Mouse (Mus musculus) stomach, postnatal 0 days (tissue): ENCODE measurements at regions not wholly inside any gene's neighbourhood (a gene's known extent, or its start where the extent isn't known, plus 50 kb on each side); places are given as distances from the start of the nearest gene placed in this dataset.

ENCODE experiments used
- CTCF ChIP-seq: IDR thresholded peaks from 2 replicates; pipeline ENCODE4 v1.5.1; 2016; ENCODE audit warnings: antibody characterized with exemption, low read depth, mild to moderate bottlenecking, moderate library complexity
- EP300 ChIP-seq: optimal IDR thresholded peaks from 2 replicates; pipeline ENCODE3; 2016; ENCODE audit warnings: antibody characterized with exemption

- no peak for TF ChIP-seq CTCF
- no peak for TF ChIP-seq EP300
Observed at GRCm38 (mm10) chr1:164526748-164527147, 68.6 kb upstream of the Atp1b1 start.
